Mouse (Mus musculus) thymus, adult 2 months (tissue): Measurements from ENCODE around the gene Pank4. TPM values are rescaled to one million over a fixed set of nuclear protein-coding genes. Genes with fewer than 3 reads are reported as not detected.
A peak's percentile ranks its signal among the peaks of the same experiment; 100 is the strongest.

Experiments used
- DNase-seq: peaks from one replicate; pipeline ENCODE4 v3.0.0; 2021
- H3K27ac ChIP-seq: fragments of 200-500 bp; 2 replicates; pipeline ENCODE4 v1.5.1; 2012; ENCODE audit warnings: low read length, control low read depth; ENCODE audit not compliant: control insufficient read depth, insufficient read depth
- H3K27me3 ChIP-seq: fragments of 200-500 bp; 2 replicates; pipeline ENCODE4 v1.6.1; 2012; ENCODE audit warnings: mild to moderate bottlenecking, low read length, moderate library complexity, mixed read lengths; ENCODE audit not compliant: control insufficient read depth, insufficient read depth
- H3K36me3 ChIP-seq: fragments of 200-500 bp; 2 replicates; pipeline ENCODE4 v1.6.1; 2012; ENCODE audit warnings: mild to moderate bottlenecking, low read length, moderate library complexity; ENCODE audit not compliant: control insufficient read depth, insufficient read depth
- H3K4me1 ChIP-seq: fragments of 200-500 bp; replicated peaks from 2 replicates; pipeline ENCODE4 v1.6.1; 2012; ENCODE audit warnings: low read length; ENCODE audit not compliant: control insufficient read depth, insufficient read depth
- H3K4me3 ChIP-seq: fragments of 200-500 bp; 2 replicates; pipeline ENCODE4 v1.5.1; 2012; ENCODE audit warnings: mild to moderate bottlenecking, low read length, control low read depth, moderate library complexity; ENCODE audit not compliant: control insufficient read depth, insufficient read depth
- CTCF ChIP-seq: fragments of 200-500 bp; IDR thresholded peaks from 2 replicates; pipeline ENCODE4 v1.5.1; 2012; ENCODE audit warnings: mild to moderate bottlenecking, control low read depth, low read length, moderate library complexity, borderline replicate concordance; ENCODE audit not compliant: control insufficient read depth, poor library complexity, insufficient read depth; ENCODE audit errors: extremely low read depth
- POLR2A ChIP-seq: fragments of 200-500 bp; IDR thresholded peaks from 2 replicates; pipeline ENCODE4 v1.6.1; 2012; ENCODE audit warnings: mild to moderate bottlenecking, low read length, control low read depth, moderate library complexity; ENCODE audit not compliant: control insufficient read depth, poor library complexity, insufficient read depth; ENCODE audit errors: extremely low read depth
- WGBS: fragments of 180-500 bp; shearing (Covaris S2); methylation state at CpG from one replicate; pipeline ENCODE4 v1.1.7; 2018; 5-methylcytosine and 5-hydroxymethylcytosine counted together
- polyA plus RNA-seq: library from polyadenylated mRNA; depleted of rRNA; stranded (reverse); fragments of >200 nt; gene quantifications from 2 replicates; pipeline ENCODE4 v1.2.3, GENCODE M21; 2012

Gene Pank4
- polyA plus RNA-seq, 1 experiment = 155 TPM

- no peak overlapping the region for H3K27ac ChIP-seq
- TF ChIP-seq POLR2A (no peak), CTCF (no peak)
- no peaks in the 10 kb centered on the region for H3K27me3 ChIP-seq
- peaks cover 19% of the 10 kb centered on the region for H3K4me1 ChIP-seq
- no peaks in the 10 kb centered on the region for H3K36me3 ChIP-seq
- WGBS = 92% methylated on average over 5 of the region's 5 CpGs
- DNase-seq = no peak
- no peak overlapping the region for H3K4me3 ChIP-seq
These were observed 22.1 kb upstream of the Pank4 start for GRCm38 (mm10) chr4:154941831-154942230.

- Histone ChIP-seq H3K36me3 (no peaks in the 10 kb centered on the region), H3K4me1 (peaks cover 16% of the 10 kb centered on the region), H3K27me3 (no peaks in the 10 kb centered on the region), H3K27ac (peak overlapping the region; percentile 55; the same call in 1 of the 2 replicates), H3K4me3 (no peak overlapping the region)
- no peak for DNase-seq
- WGBS = 64% methylated on average over 10 of the region's 10 CpGs
- TF ChIP-seq CTCF (no peak), POLR2A (no peak)
These were observed 21.1 kb upstream of the Pank4 start for GRCm38 (mm10) chr4:154942632-154943322.

- Histone ChIP-seq H3K4me3 (no peak overlapping the region), H3K27me3 (no peaks in the 10 kb centered on the region), H3K36me3 (no peaks in the 10 kb centered on the region), H3K4me1 (peaks cover 10% of the 10 kb centered on the region), H3K27ac (peak overlapping the region; percentile 55; the same call in 1 of the 2 replicates)
- WGBS = 92% methylated on average over 6 of the region's 6 CpGs
- TF ChIP-seq CTCF (no peak), POLR2A (no peak)
- DNase-seq = no peak
These were observed 20.4 kb upstream of the Pank4 start for GRCm38 (mm10) chr4:154943323-154944039.

GRCm38 (mm10) chr4:154944121-154944590, 19.8 kb upstream of the Pank4 start:
- Histone ChIP-seq H3K27ac (peak overlapping the region; percentile 35; the same call in 1 of the 2 replicates), H3K4me3 (no peak overlapping the region), H3K36me3 (no peaks in the 10 kb centered on the region), H3K27me3 (no peaks in the 10 kb centered on the region), H3K4me1 (peaks cover 9% of the 10 kb centered on the region)
- TF ChIP-seq POLR2A (no peak), CTCF (peak; percentile 62; the same call in 1 of the 2 replicates)
- DNase-seq = peak; percentile 81
- WGBS = 24% methylated on average over 2 of the region's 2 CpGs

GRCm38 (mm10) chr4:154946319-154946718, 17.6 kb upstream of the Pank4 start:
- 45% methylated on average over 8 of the region's 8 CpGs for WGBS
- Histone ChIP-seq H3K4me3 (no peak overlapping the region), H3K4me1 (peaks cover 9% of the 10 kb centered on the region), H3K27ac (no peak overlapping the region), H3K36me3 (no peaks in the 10 kb centered on the region), H3K27me3 (no peaks in the 10 kb centered on the region; the same call in 1 of the 2 replicates)
- DNase-seq = no peak
- TF ChIP-seq POLR2A (no peak), CTCF (no peak)

GRCm38 (mm10) chr4:154948066-154948939, 15.6 kb upstream of the Pank4 start:
- Histone ChIP-seq H3K4me1 (peaks cover 5% of the 10 kb centered on the region), H3K27ac (no peak overlapping the region), H3K27me3 (peaks cover under 1% of the 10 kb centered on the region; the same call in 1 of the 2 replicates), H3K36me3 (no peaks in the 10 kb centered on the region), H3K4me3 (no peak overlapping the region)
- WGBS = 52% methylated on average over 14 of the region's 14 CpGs
- no peak for TF ChIP-seq POLR2A
- no peak for DNase-seq
